Mouse (Mus musculus): ENCODE measurements around the gene Ier5. TPM values are rescaled to one million over a fixed set of nuclear protein-coding genes. Genes with fewer than 3 reads are reported as not detected.
A peak's percentile ranks its signal among the peaks of the same experiment; 100 is the strongest.

The Ier5 gene
- total RNA-seq, 1 experiment, result 11.7 TPM

DNA sequence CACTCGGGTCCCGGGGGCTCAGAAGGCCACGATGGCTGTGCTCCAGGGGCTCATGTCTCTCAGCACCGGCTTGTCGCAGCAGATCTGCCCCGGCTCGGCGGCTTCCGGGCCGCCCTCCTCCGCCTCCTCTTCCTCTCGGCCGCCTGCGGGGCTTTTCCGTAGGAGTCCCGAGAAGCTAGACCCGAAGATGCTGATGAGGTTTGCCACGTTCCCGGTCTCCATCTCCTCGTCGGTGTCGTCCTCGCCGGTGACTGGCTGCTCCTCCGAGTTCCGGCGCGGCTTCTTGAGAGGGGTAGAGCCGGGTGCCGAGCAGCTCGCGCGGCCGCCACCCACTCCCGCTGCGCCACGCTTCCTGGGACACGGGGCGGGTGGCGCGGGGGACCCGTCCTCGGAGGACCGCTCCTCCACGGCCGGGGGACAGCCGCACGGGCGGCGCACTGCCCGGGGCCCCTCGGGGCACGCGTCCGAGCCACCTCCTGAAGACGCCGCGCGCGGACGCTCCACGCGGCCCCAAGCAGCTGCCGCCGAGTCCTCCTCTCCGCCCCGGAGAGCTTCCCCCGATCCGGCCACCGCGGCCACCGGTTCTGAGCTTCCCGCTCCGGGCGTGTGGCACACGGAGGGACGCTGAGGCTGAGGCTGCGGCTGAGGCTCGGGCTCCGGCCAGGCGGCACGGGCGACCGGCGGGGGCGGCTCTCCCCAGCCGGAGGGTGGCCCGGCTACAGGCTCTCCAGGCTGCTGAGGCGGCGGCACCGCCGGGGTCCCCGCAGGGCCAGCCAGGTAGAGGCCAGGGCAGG, 753 bp downstream of the Ier5 start:
- DNase-seq (ENCODE audit: low read depth, low spot score), result no peak
- Histone ChIP-seq H3K36me3 (ENCODE audit: control insufficient read depth, insufficient read depth, low read length, poor library complexity, severe bottlenecking) (no peaks in the 10 kb centered on the region), H3K9ac (ENCODE audit: insufficient read depth, low read depth, low read length, poor library complexity, severe bottlenecking) (peak overlapping the region; percentile 69), H3K4me3 (ENCODE audit: insufficient read depth in 1 of 2, low read depth in 1 of 2, low read length in 2 of 2, poor library complexity in 1 of 2, severe bottlenecking in 1 of 2) (peak overlapping the region; percentile 70 to 74), H3K4me1 (ENCODE audit: control insufficient read depth in 2 of 2, insufficient read depth in 2 of 2, low read length in 2 of 2, poor library complexity in 1 of 2) (no peaks in the 10 kb centered on the region), H3K27ac (ENCODE audit: insufficient read depth, low read depth, low read length, poor library complexity, severe bottlenecking) (no peak overlapping the region), H3K9me3 (ENCODE audit: control insufficient read depth, insufficient read depth, low read depth, low read length) (no peaks in the 10 kb centered on the region)
- TF ChIP-seq ZC3H11A (IDR thresholded peaks at IDR 0.05; ENCODE audit: borderline replicate concordance, low read depth, low read length) (no peak), CHD2 (IDR thresholded peaks at IDR 0.05; ENCODE audit: low read depth, low read length) (no peak), HCFC1 (IDR thresholded peaks at IDR 0.05; ENCODE audit: borderline replicate concordance, insufficient read depth, low read length) (no peak), MAFK (IDR thresholded peaks at IDR 0.05; ENCODE audit: insufficient read depth, low read depth, low read length) (no peak), ZNF384 (IDR thresholded peaks at IDR 0.05; ENCODE audit: low read depth, low read length) (no peak)
- in situ Hi-C loops (cut with MboI; ENCODE audit: low sequenced_read_pairs in 2 of 2, unreplicated experiment in 2 of 2), result loop anchor here (25.0 kb wide), 1 partner anchor 639 kb away; no protein-coding TSS in a partner anchor

DNA sequence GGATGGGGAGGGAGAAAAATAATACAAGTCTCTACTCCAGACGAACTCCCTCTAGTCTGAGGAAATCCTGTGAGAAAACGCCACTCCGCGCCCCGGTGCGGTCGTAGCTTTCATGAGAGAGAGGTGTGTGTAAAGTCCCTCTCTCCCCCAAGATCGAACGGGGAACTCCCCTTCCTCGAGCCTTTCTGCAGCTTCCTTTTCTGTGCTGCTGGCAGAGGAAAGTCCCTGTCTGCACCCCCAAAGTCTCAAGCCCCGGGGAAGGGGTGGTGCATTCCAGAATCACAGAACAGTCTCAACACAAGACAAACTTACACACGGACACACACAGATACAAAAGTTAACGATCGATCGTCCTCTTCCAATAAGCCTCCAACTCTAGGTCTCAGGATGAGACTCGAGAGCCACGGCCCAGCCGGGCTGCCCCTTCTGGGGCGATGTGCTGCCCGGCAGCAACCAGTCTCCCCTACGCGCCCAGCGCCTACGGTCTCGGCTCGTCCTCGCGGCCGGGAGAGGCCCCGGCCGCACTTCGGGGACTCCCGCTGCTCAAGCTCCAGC, 1.4 kb downstream of the Ier5 start:
- no peak for TF ChIP-seq HCFC1 (IDR thresholded peaks at IDR 0.05; ENCODE audit: borderline replicate concordance, insufficient read depth, low read length)
- no peak for TF ChIP-seq CHD2 (IDR thresholded peaks at IDR 0.05; ENCODE audit: low read depth, low read length)
- no peak for TF ChIP-seq MAFK (IDR thresholded peaks at IDR 0.05; ENCODE audit: insufficient read depth, low read depth, low read length)
- no peak for TF ChIP-seq ZC3H11A (IDR thresholded peaks at IDR 0.05; ENCODE audit: borderline replicate concordance, low read depth, low read length)
- TF ChIP-seq ZNF384 (IDR thresholded peaks at IDR 0.05; ENCODE audit: low read depth, low read length), result no peak
- no peaks in the 10 kb centered on the region for H3K36me3 ChIP-seq (ENCODE audit: control insufficient read depth, insufficient read depth, low read length, poor library complexity, severe bottlenecking)
- no peaks in the 10 kb centered on the region for H3K9me3 ChIP-seq (ENCODE audit: control insufficient read depth, insufficient read depth, low read depth, low read length)
- DNase-seq (ENCODE audit: low read depth, low spot score), result no peak
- H3K9ac ChIP-seq (ENCODE audit: insufficient read depth, low read depth, low read length, poor library complexity, severe bottlenecking), result peak overlapping the region; percentile 69
- H3K27ac ChIP-seq (ENCODE audit: insufficient read depth, low read depth, low read length, poor library complexity, severe bottlenecking), result no peak overlapping the region
- in situ Hi-C loops (cut with MboI; ENCODE audit: low sequenced_read_pairs in 2 of 2, unreplicated experiment in 2 of 2), result loop anchor here (25.0 kb wide), 1 partner anchor 639 kb away; no protein-coding TSS in a partner anchor
- peak overlapping the region; percentile 70 to 74 for H3K4me3 ChIP-seq (ENCODE audit: insufficient read depth in 1 of 2, low read depth in 1 of 2, low read length in 2 of 2, poor library complexity in 1 of 2, severe bottlenecking in 1 of 2)
- peaks cover 0 to 2% of the 10 kb centered on the region in 2 experiments; a peak in 1 of 4 replicates for H3K4me1 ChIP-seq (ENCODE audit: control insufficient read depth in 2 of 2, insufficient read depth in 2 of 2, low read length in 2 of 2, poor library complexity in 1 of 2)

DNA sequence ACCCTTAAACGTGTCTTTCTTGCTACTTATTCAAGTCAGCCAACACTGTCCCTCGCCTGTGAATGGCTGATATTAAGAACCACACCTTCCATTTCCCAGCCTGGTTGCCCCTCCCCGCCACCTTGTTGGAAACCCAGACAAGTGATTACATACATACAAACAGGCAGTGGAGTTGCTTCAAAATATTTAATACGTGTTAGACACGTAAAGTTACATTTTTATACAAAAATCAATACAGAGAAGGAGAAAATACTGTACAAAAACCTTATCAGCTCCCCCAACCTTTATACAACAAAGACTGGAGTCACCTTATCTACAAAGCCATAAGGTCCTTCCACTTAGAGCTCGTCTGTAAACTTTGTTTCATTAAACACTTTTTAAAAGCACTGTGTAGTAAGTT, 2.1 kb downstream of the Ier5 start:
- H3K4me1 ChIP-seq (ENCODE audit: control insufficient read depth in 2 of 2, insufficient read depth in 2 of 2, low read length in 2 of 2, poor library complexity in 1 of 2), result peaks cover 0 to 4% of the 10 kb centered on the region in 2 experiments; a peak in 1 of 4 replicates
- no peak for TF ChIP-seq MAFK (IDR thresholded peaks at IDR 0.05; ENCODE audit: insufficient read depth, low read depth, low read length)
- TF ChIP-seq ZC3H11A (IDR thresholded peaks at IDR 0.05; ENCODE audit: borderline replicate concordance, low read depth, low read length), result no peak
- no peak for TF ChIP-seq CHD2 (IDR thresholded peaks at IDR 0.05; ENCODE audit: low read depth, low read length)
- no peak for TF ChIP-seq ZNF384 (IDR thresholded peaks at IDR 0.05; ENCODE audit: low read depth, low read length)
- TF ChIP-seq HCFC1 (IDR thresholded peaks at IDR 0.05; ENCODE audit: borderline replicate concordance, insufficient read depth, low read length), result no peak
- H3K27ac ChIP-seq (ENCODE audit: insufficient read depth, low read depth, low read length, poor library complexity, severe bottlenecking), result no peak overlapping the region
- H3K9ac ChIP-seq (ENCODE audit: insufficient read depth, low read depth, low read length, poor library complexity, severe bottlenecking), result no peak overlapping the region
- DNase-seq (ENCODE audit: low read depth, low spot score), result no peak
- no peaks in the 10 kb centered on the region for H3K9me3 ChIP-seq (ENCODE audit: control insufficient read depth, insufficient read depth, low read depth, low read length)
- peak overlapping the region in 1 of 2 experiments; percentile 70; a peak in 1 of 4 replicates for H3K4me3 ChIP-seq (ENCODE audit: insufficient read depth in 1 of 2, low read depth in 1 of 2, low read length in 2 of 2, poor library complexity in 1 of 2, severe bottlenecking in 1 of 2)
- H3K36me3 ChIP-seq (ENCODE audit: control insufficient read depth, insufficient read depth, low read length, poor library complexity, severe bottlenecking), result no peaks in the 10 kb centered on the region
- in situ Hi-C loops (cut with MboI; ENCODE audit: low sequenced_read_pairs in 2 of 2, unreplicated experiment in 2 of 2), result loop anchor here (25.0 kb wide), 1 partner anchor 640 kb away; no protein-coding TSS in a partner anchor

DNA sequence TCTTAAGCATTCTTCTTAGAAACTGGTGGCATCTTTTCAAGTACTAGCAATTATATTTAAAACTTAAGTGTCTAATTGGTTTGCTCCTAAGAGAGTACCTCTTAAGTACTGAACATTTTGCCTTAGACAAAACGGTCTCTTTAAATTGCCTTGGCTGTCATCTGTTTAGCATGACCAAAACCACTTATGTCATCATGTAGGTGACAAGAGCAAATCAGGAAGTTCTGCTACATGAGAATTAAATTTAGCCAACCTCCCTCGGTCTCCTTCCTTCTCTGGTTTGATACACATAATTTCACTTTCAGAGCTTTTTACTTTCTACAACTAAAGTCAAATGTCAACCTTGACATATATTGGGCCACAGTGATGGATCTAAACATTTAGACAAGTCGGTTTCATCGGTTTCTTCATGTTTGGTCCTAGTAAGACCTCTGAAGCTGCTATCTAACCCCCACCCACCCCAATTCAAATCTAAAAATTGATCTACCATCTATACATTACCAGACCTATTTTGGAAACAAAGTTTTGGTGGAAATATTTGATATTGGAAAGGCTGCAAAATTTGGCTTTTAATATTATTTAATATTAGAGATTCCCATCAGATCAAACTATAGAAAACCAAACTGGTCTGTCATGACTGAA, 2.7 kb downstream of the Ier5 start:
- Histone ChIP-seq H3K4me3 (ENCODE audit: insufficient read depth in 1 of 2, low read depth in 1 of 2, low read length in 2 of 2, poor library complexity in 1 of 2, severe bottlenecking in 1 of 2) (no peak overlapping the region), H3K9ac (ENCODE audit: insufficient read depth, low read depth, low read length, poor library complexity, severe bottlenecking) (no peak overlapping the region), H3K36me3 (ENCODE audit: control insufficient read depth, insufficient read depth, low read length, poor library complexity, severe bottlenecking) (no peaks in the 10 kb centered on the region), H3K9me3 (ENCODE audit: control insufficient read depth, insufficient read depth, low read depth, low read length) (no peaks in the 10 kb centered on the region), H3K27ac (ENCODE audit: insufficient read depth, low read depth, low read length, poor library complexity, severe bottlenecking) (no peak overlapping the region), H3K4me1 (ENCODE audit: control insufficient read depth in 2 of 2, insufficient read depth in 2 of 2, low read length in 2 of 2, poor library complexity in 1 of 2) (peaks cover 0 to 9% of the 10 kb centered on the region in 2 experiments; a peak in 1 of 4 replicates)
- TF ChIP-seq ZC3H11A (IDR thresholded peaks at IDR 0.05; ENCODE audit: borderline replicate concordance, low read depth, low read length), result no peak
- no peak for TF ChIP-seq CHD2 (IDR thresholded peaks at IDR 0.05; ENCODE audit: low read depth, low read length)
- TF ChIP-seq MAFK (IDR thresholded peaks at IDR 0.05; ENCODE audit: insufficient read depth, low read depth, low read length), result no peak
- no peak for TF ChIP-seq HCFC1 (IDR thresholded peaks at IDR 0.05; ENCODE audit: borderline replicate concordance, insufficient read depth, low read length)
- no peak for TF ChIP-seq ZNF384 (IDR thresholded peaks at IDR 0.05; ENCODE audit: low read depth, low read length)
- no peak for DNase-seq (ENCODE audit: low read depth, low spot score)
- in situ Hi-C loops (cut with MboI; ENCODE audit: low sequenced_read_pairs in 2 of 2, unreplicated experiment in 2 of 2), result loop anchor here (25.0 kb wide), 1 partner anchor 641 kb away; no protein-coding TSS in a partner anchor
